In the genomic region with DNA sequence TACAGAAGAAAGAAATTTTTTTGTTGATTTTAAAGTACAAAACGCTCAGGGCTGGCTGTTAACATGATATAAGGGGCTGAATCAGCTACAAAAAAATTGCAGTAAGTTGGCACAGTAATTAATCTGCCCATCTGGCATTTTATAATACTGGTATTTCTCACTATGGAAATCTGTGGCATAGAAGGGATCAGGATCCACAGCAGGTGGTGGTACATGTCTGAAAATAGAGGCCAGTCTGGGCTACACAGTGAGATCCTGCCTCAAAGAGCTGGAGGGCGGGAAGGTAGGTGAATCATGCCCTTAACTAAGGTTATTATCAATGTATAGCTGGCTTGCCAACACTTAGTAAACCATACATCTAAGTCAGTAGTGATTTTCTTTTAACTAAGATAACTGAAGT, we compare ENCODE assay signal across 19 mouse cellular contexts. TPM values are rescaled to one million over a fixed set of nuclear protein-coding genes. Genes with fewer than 3 reads are reported as not detected.
DNase-seq lines count a peak whose midpoint lies in the region; ATAC-seq and TF ChIP-seq lines count a peak whose summit lies in the region.
"Had no signal": no experiment of that assay in that cellular context is flagged by ENCODE, and none has a peak within 500 bp of the region (broad histone marks: within the 10 kb centered on the region; RNA-seq: fewer than 3 reads in every experiment).

No protein-coding gene starts in this region.

- peak overlapping the region; percentile 51; the same call in 1 of the 2 replicates for H3K27ac ChIP-seq in heart, embryonic 12.5 days (ENCODE audit: poor library complexity, severe bottlenecking)
- 0 out of 2 replicates have a peak overlapping the region, but pooled peaks have one; percentile 40 for H3K27ac ChIP-seq in forebrain, postnatal 0 days (ENCODE audit: low read depth, low read length)
- H3K27ac ChIP-seq: embryonic facial prominence, embryonic 10.5 days; heart, embryonic 10.5 days; hindbrain, postnatal 0 days; liver, embryonic 15.5 days had no signal

- no peak overlapping the region for H3K4me2 ChIP-seq in heart, embryonic 12.5 days
- no peak overlapping the region for H3K4me2 ChIP-seq in forebrain, postnatal 0 days (ENCODE audit: low read depth)
- H3K4me2 ChIP-seq: limb, embryonic 13.5 days; liver, embryonic 15.5 days had no signal

- TF ChIP-seq CTCF in brain, embryonic 14.5 days (IDR thresholded peaks at IDR 0.05; ENCODE audit: borderline replicate concordance, extremely low read depth, insufficient read depth, insufficient read length): no peak
- no peak for TF ChIP-seq CTCF in forebrain, postnatal 0 days (IDR thresholded peaks at IDR 0.05; ENCODE audit: low read depth)

- intact Hi-C loops in heart, postnatal 14 days (cut with DNase I): no loop called here

- 87% methylated on average over 2 of the region's 2 CpGs for WGBS in heart, embryonic 12.5 days
- 45% methylated on average over 2 of the region's 2 CpGs for WGBS in forebrain, postnatal 0 days

- no peak for TF ChIP-seq POLR2A in brain, embryonic 14.5 days (IDR thresholded peaks at IDR 0.05; ENCODE audit: borderline replicate concordance, extremely low read depth, insufficient read depth, insufficient read length, poor library complexity, severe bottlenecking)

- peaks cover 55% of the 10 kb centered on the region for H3K36me3 ChIP-seq in heart, embryonic 12.5 days
- no peaks in the 10 kb centered on the region for H3K36me3 ChIP-seq in forebrain, postnatal 0 days (ENCODE audit: insufficient read depth)

- H3K9me3 ChIP-seq in heart, embryonic 12.5 days (replicated peaks): no peaks in the 10 kb centered on the region
- H3K9me3 ChIP-seq in forebrain, postnatal 0 days (ENCODE audit: low read length): no peaks in the 10 kb centered on the region
- H3K9me3 ChIP-seq: embryonic facial prominence, embryonic 10.5 days; heart, embryonic 10.5 days; limb, embryonic 13.5 days; liver, embryonic 15.5 days had no signal

- peaks cover 50% of the 10 kb centered on the region for H3K4me1 ChIP-seq in heart, embryonic 12.5 days (replicated peaks)
- peaks cover 19% of the 10 kb centered on the region for H3K4me1 ChIP-seq in forebrain, postnatal 0 days (ENCODE audit: insufficient read depth)

- no peak overlapping the region for H3K9ac ChIP-seq in heart, embryonic 12.5 days
- H3K9ac ChIP-seq in forebrain, postnatal 0 days: no peak overlapping the region
- H3K9ac ChIP-seq: limb, embryonic 13.5 days; liver, embryonic 15.5 days had no signal

- no peaks in the 10 kb centered on the region for H3K27me3 ChIP-seq in heart, embryonic 12.5 days (replicated peaks)
- no peaks in the 10 kb centered on the region for H3K27me3 ChIP-seq in forebrain, postnatal 0 days (ENCODE audit: insufficient read depth, low read length)
- H3K27me3 ChIP-seq: limb, embryonic 13.5 days; liver, embryonic 15.5 days had no signal

- ATAC-seq in heart, embryonic 12.5 days (ENCODE audit: insufficient number of reproducible peaks, low FRiP score): no peak
- ATAC-seq in forebrain, postnatal 0 days: peak; percentile 21; the same call in 1 of the 2 replicates
- ATAC-seq: hindbrain, postnatal 0 days had no signal

- no peak overlapping the region for H3K4me3 ChIP-seq in heart, embryonic 12.5 days
- H3K4me3 ChIP-seq in forebrain, postnatal 0 days (ENCODE audit: low read depth, low read length): no peak overlapping the region
- H3K4me3 ChIP-seq: embryonic facial prominence, embryonic 10.5 days; heart, embryonic 10.5 days; limb, embryonic 13.5 days; liver, embryonic 15.5 days had no signal

- DNase-seq in heart, postnatal 14 days: no peak
- DNase-seq in brain, embryonic 14.5 days (ENCODE audit: low read depth): peak; percentile 68
- DNase-seq in cerebellum, adult 8-10 months: peak; percentile 19
- peak; percentile 13 for DNase-seq in forebrain, postnatal 0 days
- DNase-seq in adrenal gland, postnatal 25 days: no peak
- no peak for DNase-seq in right cerebral cortex, postnatal 25 days
- DNase-seq: adrenal gland, adult 8-10 months; gastrocnemius, postnatal 10 days; heart, postnatal 4 days; kidney, adult 18-20 months; kidney, postnatal 36 days; lung, postnatal 14 days had no signal

RNA-seq across cellular contexts. Expression of gene Yap1, which starts 47.0 kb away (rescaled TPM):
- polyA plus RNA-seq in heart, embryonic 12.5 days (2016; fragmentation: Nextera tagmentation; extraction: Ambion mirVana): 37.6 and 39.7 TPM in 2 replicates
- total RNA-seq in heart, postnatal 14 days (2021): 10 to 100 TPM; 60.9 to 63.1 TPM
- 13.5 and 22.2 TPM in 2 replicates for polyA plus RNA-seq in brain, embryonic 14.5 days (2012; rRNA removed)
- total RNA-seq in forebrain, postnatal 0 days (2014; rRNA removed): 10.7 and 14.5 TPM in 2 replicates
- polyA plus RNA-seq in forebrain, postnatal 0 days (2015; fragmentation: Nextera tagmentation; extraction: Ambion mirVana): 4.0 and 4.7 TPM in 2 replicates
- 81.7 and 83.4 TPM in 2 replicates for total RNA-seq in adrenal gland, postnatal 25 days (2021)
- total RNA-seq: MEL had no signal

Comparison
In these comparisons a context has a peak if more than half of its experiments do, and no peak if none do; other contexts are left out.
1. DNase-seq: peak in brain, embryonic 14.5 days (single experiment), cerebellum, adult 8-10 months (single experiment) and forebrain, postnatal 0 days (single experiment); none in heart, postnatal 14 days (0 of 2), adrenal gland, postnatal 25 days (single experiment) and right cerebral cortex, postnatal 25 days (single experiment).